Mouse (Mus musculus) CH12F3 (cell line): Measurements from ENCODE around the gene Rrm1.

Source experiments
- in situ Hi-C: fragments of 300-500 bp; cut with MboI; formaldehyde crosslinking; loops from 2 replicates; pipeline ENCODE4 v1.14.3; 2020; ENCODE audit warnings: low sequenced_read_pairs

The Rrm1 gene

GRCm38 (mm10) chr7:102516261-102517050 lies 75.0 kb downstream of the Rrm1 start:
- in situ Hi-C loops, result no loop called here

- in situ Hi-C loops, result no loop called here
Observed at GRCm38 (mm10) chr7:102517051-102517335, 75.5 kb downstream of the Rrm1 start.
